Mouse (Mus musculus): ENCODE measurements at regions not wholly inside any gene's neighbourhood (a gene's known extent, or its start where the extent isn't known, plus 50 kb on each side); places are given as distances from the start of the nearest gene placed in this dataset.

GRCm38 (mm10) chr19:14191820-14192219 lies 278.5 kb downstream of the Olfr1505 start:
- no peak for TF ChIP-seq CTCF (IDR thresholded peaks at IDR 0.05; ENCODE audit: low read depth, low read length)
- TF ChIP-seq POLR2AphosphoS5 (IDR thresholded peaks at IDR 0.05; ENCODE audit: insufficient replicate concordance, low read depth, low read length): no peak

Data from G1E (cell line).